Mouse (Mus musculus): ENCODE results near the gene Rpl14. TPM values are rescaled to one million over a fixed set of nuclear protein-coding genes. Genes with fewer than 3 reads are reported as not detected.
A peak's percentile ranks its signal among the peaks of the same experiment; 100 is the strongest.

The Rpl14 gene
- polyA plus RNA-seq, 1 experiment from 2014 or later, result 574 TPM

- WGBS, result 94% methylated on average over 9 of the region's 9 CpGs
- no peak overlapping the region for H3K9ac ChIP-seq
- H3K4me3 ChIP-seq, result no peak overlapping the region
- no peak overlapping the region for H3K27ac ChIP-seq
- H3K36me3 ChIP-seq, result no peaks in the 10 kb centered on the region
- no peak overlapping the region for H3K4me2 ChIP-seq (replicated peaks)
- ATAC-seq (ENCODE audit: low FRiP score), result no peak
- peaks cover 14% of the 10 kb centered on the region for H3K4me1 ChIP-seq
- H3K9me3 ChIP-seq (replicated peaks), result no peaks in the 10 kb centered on the region
- peaks cover 5% of the 10 kb centered on the region; the same call in 1 of the 2 replicates for H3K27me3 ChIP-seq
Observed at GRCm38 (mm10) chr9:120546482-120546881, 24.8 kb upstream of the Rpl14 start.

DNA sequence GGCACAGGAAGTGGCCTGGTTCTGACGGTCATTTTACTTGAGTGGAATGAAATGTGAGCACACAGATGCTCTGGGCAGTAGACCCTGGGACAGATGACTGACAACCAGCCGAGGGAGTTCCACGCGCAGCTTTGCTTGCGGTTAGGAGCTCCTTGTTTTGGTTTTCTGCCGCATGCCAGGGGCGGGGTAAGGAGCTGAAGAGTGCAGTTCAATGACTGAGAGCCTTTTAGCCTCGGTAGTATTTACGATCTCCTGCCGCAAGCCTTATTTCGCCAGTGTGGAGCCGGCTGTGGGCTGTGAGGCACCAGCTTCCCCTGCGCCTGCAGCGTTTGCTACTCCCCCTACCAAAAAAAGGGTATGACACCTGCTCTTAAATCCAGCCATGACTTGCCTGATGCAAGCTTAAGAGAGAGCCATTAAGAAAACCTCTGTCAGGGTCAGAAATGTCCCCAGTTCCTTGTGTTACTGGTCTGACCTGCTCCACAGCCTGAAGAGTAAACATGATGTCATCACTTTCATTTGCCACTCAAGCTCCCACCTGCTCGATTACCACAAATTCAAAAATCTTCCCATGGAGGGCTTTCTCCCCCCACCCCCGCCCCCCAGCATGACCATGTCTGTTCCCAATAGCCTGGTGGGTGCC lies 24.1 kb upstream of the Rpl14 start:
- H3K9me3 ChIP-seq (replicated peaks), result no peaks in the 10 kb centered on the region
- ATAC-seq (ENCODE audit: low FRiP score), result no peak
- no peak overlapping the region for H3K4me3 ChIP-seq
- peaks cover 11% of the 10 kb centered on the region for H3K4me1 ChIP-seq
- no peaks in the 10 kb centered on the region for H3K36me3 ChIP-seq
- H3K9ac ChIP-seq, result no peak overlapping the region
- no peak overlapping the region for H3K27ac ChIP-seq
- WGBS, result 39% methylated on average over 16 of the region's 16 CpGs
- H3K27me3 ChIP-seq, result no peaks in the 10 kb centered on the region
- no peak overlapping the region; the same call in 1 of the 2 replicates for H3K4me2 ChIP-seq (replicated peaks)

- Histone ChIP-seq H3K4me1 (peaks cover 8% of the 10 kb centered on the region), H3K9ac (no peak overlapping the region), H3K9me3 (replicated peaks) (no peaks in the 10 kb centered on the region), H3K27ac (no peak overlapping the region), H3K4me2 (replicated peaks) (no peak overlapping the region), H3K27me3 (no peaks in the 10 kb centered on the region), H3K36me3 (no peaks in the 10 kb centered on the region), H3K4me3 (no peak overlapping the region)
- ATAC-seq (ENCODE audit: low FRiP score), result no peak
- WGBS, result 95% methylated on average over 9 of the region's 9 CpGs
Observed at GRCm38 (mm10) chr9:120550778-120551177, 20.5 kb upstream of the Rpl14 start.

DNA sequence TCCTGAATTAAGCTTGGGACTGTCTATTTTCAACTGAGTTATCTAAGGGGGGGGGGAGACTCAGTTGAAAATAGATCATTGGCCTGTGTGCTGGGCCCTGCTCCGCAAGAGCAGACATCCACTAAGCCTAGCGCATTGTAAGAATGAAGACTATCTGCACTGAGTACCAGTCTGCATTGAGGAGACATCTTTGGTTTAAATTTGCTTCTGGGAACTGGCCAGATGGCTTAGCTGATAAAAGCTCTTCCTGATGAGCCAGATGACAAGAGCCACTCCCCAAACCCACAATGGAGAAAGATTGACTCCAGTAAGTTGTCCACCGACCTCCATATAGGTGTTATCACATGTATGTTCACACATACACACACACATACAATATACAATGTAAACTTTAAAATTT lies 7.7 kb upstream of the Rpl14 start:
- Histone ChIP-seq H3K4me1 (no peaks in the 10 kb centered on the region), H3K36me3 (no peaks in the 10 kb centered on the region), H3K27me3 (no peaks in the 10 kb centered on the region), H3K4me3 (no peak overlapping the region), H3K27ac (no peak overlapping the region), H3K9ac (no peak overlapping the region), H3K9me3 (replicated peaks) (no peaks in the 10 kb centered on the region), H3K4me2 (replicated peaks) (no peak overlapping the region)
- ATAC-seq (ENCODE audit: low FRiP score), result no peak
- 89% methylated on average over 3 of the region's 3 CpGs for WGBS

- Histone ChIP-seq H3K27me3 (no peaks in the 10 kb centered on the region), H3K4me1 (no peaks in the 10 kb centered on the region), H3K9me3 (replicated peaks) (no peaks in the 10 kb centered on the region), H3K27ac (no peak overlapping the region), H3K4me2 (replicated peaks) (no peak overlapping the region), H3K9ac (no peak overlapping the region), H3K36me3 (no peaks in the 10 kb centered on the region), H3K4me3 (no peak overlapping the region)
- WGBS, result 84% methylated on average over 2 of the region's 2 CpGs
- no peak for ATAC-seq (ENCODE audit: low FRiP score)
Observed at GRCm38 (mm10) chr9:120564247-120564646, 7.0 kb upstream of the Rpl14 start.

- peaks cover 6% of the 10 kb centered on the region; the same call in 1 of the 2 replicates for H3K4me1 ChIP-seq
- H3K4me2 ChIP-seq (replicated peaks), result no peak overlapping the region
- no peaks in the 10 kb centered on the region for H3K9me3 ChIP-seq (replicated peaks)
- no peaks in the 10 kb centered on the region for H3K27me3 ChIP-seq
- H3K27ac ChIP-seq, result no peak overlapping the region
- H3K36me3 ChIP-seq, result no peaks in the 10 kb centered on the region
- ATAC-seq (ENCODE audit: low FRiP score), result no peak
- H3K9ac ChIP-seq, result no peak overlapping the region
- 79% methylated on average over 5 of the region's 5 CpGs for WGBS
- no peak overlapping the region for H3K4me3 ChIP-seq
Observed at GRCm38 (mm10) chr9:120566384-120566783, 4.9 kb upstream of the Rpl14 start.

- Histone ChIP-seq H3K36me3 (peaks cover 13% of the 10 kb centered on the region), H3K4me2 (replicated peaks) (no peak overlapping the region), H3K4me3 (no peak overlapping the region), H3K27ac (no peak overlapping the region), H3K9ac (no peak overlapping the region), H3K4me1 (peaks cover 18% of the 10 kb centered on the region), H3K27me3 (no peaks in the 10 kb centered on the region), H3K9me3 (replicated peaks) (no peaks in the 10 kb centered on the region)
- 74% methylated on average over 2 of the region's 2 CpGs for WGBS
- no peak for ATAC-seq (ENCODE audit: low FRiP score)
Observed at GRCm38 (mm10) chr9:120568917-120569316, 2.3 kb upstream of the Rpl14 start.

GRCm38 (mm10) chr9:120569721-120570333 lies 1.4 kb upstream of the Rpl14 start:
- Histone ChIP-seq H3K4me2 (replicated peaks) (no peak overlapping the region), H3K4me3 (no peak overlapping the region), H3K27me3 (no peaks in the 10 kb centered on the region), H3K36me3 (peaks cover 22% of the 10 kb centered on the region), H3K4me1 (peaks cover 18% of the 10 kb centered on the region), H3K9me3 (replicated peaks) (no peaks in the 10 kb centered on the region), H3K27ac (no peak overlapping the region), H3K9ac (no peak overlapping the region)
- 69% methylated on average over 13 of the region's 13 CpGs for WGBS
- no peak for ATAC-seq (ENCODE audit: low FRiP score)

DNA sequence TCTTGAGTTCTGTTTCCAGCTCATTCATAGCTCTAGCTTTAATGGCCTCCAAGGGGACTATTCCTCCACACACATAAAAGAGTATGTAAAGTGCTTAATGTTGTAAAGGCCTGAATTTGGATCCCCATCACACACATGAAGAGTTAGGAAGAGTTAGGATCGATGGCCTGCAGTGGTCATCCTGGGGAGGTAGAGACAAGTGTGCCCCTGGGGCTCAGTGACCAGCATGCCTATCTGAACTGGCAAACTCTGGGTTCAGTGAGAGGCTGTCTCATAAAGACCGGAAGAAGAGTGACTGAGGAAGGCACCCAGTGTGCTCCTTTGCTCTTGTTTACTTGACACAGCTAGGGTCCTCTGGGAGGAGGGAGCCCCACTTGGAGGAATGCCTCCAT lies 914 bp upstream of the Rpl14 start:
- WGBS, result 68% methylated on average over 2 of the region's 2 CpGs
- H3K4me2 ChIP-seq (replicated peaks), result peak overlapping the region; percentile 87
- no peak overlapping the region for H3K27ac ChIP-seq
- H3K36me3 ChIP-seq, result peaks cover 27% of the 10 kb centered on the region
- no peaks in the 10 kb centered on the region for H3K27me3 ChIP-seq
- peaks cover 18% of the 10 kb centered on the region for H3K4me1 ChIP-seq
- H3K9me3 ChIP-seq (replicated peaks), result no peaks in the 10 kb centered on the region
- 0 out of 2 replicates have a peak, but pooled peaks have one; percentile 14 for ATAC-seq (ENCODE audit: low FRiP score)
- H3K9ac ChIP-seq, result no peak overlapping the region
- peak overlapping the region; percentile 84 for H3K4me3 ChIP-seq

- Histone ChIP-seq H3K4me1 (peaks cover 18% of the 10 kb centered on the region), H3K27ac (peak overlapping the region; percentile 78), H3K27me3 (no peaks in the 10 kb centered on the region), H3K4me3 (peak overlapping the region; percentile 84), H3K36me3 (peaks cover 38% of the 10 kb centered on the region), H3K4me2 (replicated peaks) (peak overlapping the region; percentile 87), H3K9ac (peak overlapping the region; percentile 91), H3K9me3 (replicated peaks) (no peaks in the 10 kb centered on the region)
- WGBS, result 1% methylated on average over 53 of the region's 53 CpGs
- ATAC-seq (ENCODE audit: low FRiP score), result peak; percentile 79
Observed at GRCm38 (mm10) chr9:120571593-120572385, 545 bp downstream of the Rpl14 start.

DNA sequence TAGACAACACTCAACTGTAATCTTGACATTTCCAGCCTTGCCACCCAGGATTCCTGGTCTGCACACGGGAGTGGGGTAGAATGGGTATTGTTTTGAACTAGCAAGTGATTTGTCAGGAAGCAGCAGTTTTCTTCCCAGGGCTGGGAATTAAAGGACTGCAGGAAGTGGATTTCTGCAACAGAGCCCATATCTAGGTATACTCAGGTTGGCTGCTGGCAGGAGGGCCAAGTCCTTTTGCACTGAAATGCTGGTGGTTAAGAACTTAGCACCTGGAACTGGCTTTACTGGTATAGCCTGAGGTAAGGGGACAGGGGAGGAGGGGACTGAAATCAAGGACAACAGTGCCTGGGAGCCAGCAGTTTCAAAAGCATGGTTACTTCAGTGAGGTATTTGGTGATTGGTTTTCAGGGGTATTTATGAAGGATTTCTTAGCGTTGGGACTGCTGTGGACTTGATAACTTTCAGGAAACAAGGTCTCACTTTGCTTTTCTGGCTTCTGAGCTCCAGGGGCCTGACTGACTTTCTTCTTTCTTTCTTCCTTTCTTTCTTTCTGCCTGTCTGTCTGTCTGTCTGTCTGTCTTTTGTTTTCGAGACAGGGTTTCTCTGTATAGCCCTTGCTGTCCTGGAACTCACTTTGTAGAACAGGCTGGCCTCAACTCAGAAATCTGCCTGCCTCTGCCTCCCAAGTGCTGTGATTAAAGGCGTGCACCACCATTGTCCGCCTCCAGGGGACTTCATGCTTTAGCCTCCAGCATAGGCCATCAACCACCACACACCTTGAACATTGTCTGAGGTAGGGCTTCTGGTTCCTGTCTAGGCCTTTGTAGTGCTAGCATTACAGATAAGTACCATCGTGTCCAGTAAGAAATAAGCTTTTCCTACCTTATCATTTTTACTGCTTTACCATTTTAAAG lies 4.8 kb downstream of the Rpl14 start:
- H3K4me2 ChIP-seq (replicated peaks), result peak overlapping the region; percentile 86; the same call in 1 of the 2 replicates
- WGBS, result 59% methylated on average over 6 of the region's 6 CpGs
- peaks cover 17% of the 10 kb centered on the region for H3K4me1 ChIP-seq
- H3K9ac ChIP-seq, result no peak overlapping the region
- H3K9me3 ChIP-seq (replicated peaks), result no peaks in the 10 kb centered on the region
- H3K27me3 ChIP-seq, result no peaks in the 10 kb centered on the region
- no peak overlapping the region for H3K4me3 ChIP-seq
- no peak for ATAC-seq (ENCODE audit: low FRiP score)
- H3K27ac ChIP-seq, result no peak overlapping the region
- peaks cover 38% of the 10 kb centered on the region for H3K36me3 ChIP-seq

- no peak overlapping the region for H3K9ac ChIP-seq
- H3K4me2 ChIP-seq (replicated peaks), result peak overlapping the region; percentile 86
- no peaks in the 10 kb centered on the region for H3K9me3 ChIP-seq (replicated peaks)
- peaks cover 38% of the 10 kb centered on the region for H3K36me3 ChIP-seq
- peak; percentile 36; the same call in 1 of the 2 replicates for ATAC-seq (ENCODE audit: low FRiP score)
- peak overlapping the region; percentile 68 for H3K4me3 ChIP-seq
- no peaks in the 10 kb centered on the region for H3K27me3 ChIP-seq
- no peak overlapping the region for H3K27ac ChIP-seq
- H3K4me1 ChIP-seq, result peaks cover 17% of the 10 kb centered on the region
- WGBS, result 4% methylated on average over 4 of the region's 4 CpGs
Observed at GRCm38 (mm10) chr9:120576662-120577013, 5.4 kb downstream of the Rpl14 start.
